Mouse (Mus musculus) natural killer cell, adult 2 months (primary cell): ENCODE measurements at regions not wholly inside any gene's neighbourhood (a gene's known extent, or its start where the extent isn't known, plus 50 kb on each side); places are given as distances from the start of the nearest gene placed in this dataset.

Experiments used
- DNase-seq, 2 experiments: peaks; one replicate each; pipeline ENCODE4 v3.0.0; 2022; ENCODE audit warnings: low spot score in 2 of 2

- no peak for DNase-seq
These were observed 129.6 kb downstream of the Ddx11 start for GRCm38 (mm10) chr17:66252926-66253325.

- no peak for DNase-seq
These were observed 136.4 kb downstream of the Ddx11 start for GRCm38 (mm10) chr17:66259697-66260096.

GRCm38 (mm10) chr17:66262681-66263240 is 139.4 kb downstream of the Ddx11 start:
- no peak for DNase-seq

DNA sequence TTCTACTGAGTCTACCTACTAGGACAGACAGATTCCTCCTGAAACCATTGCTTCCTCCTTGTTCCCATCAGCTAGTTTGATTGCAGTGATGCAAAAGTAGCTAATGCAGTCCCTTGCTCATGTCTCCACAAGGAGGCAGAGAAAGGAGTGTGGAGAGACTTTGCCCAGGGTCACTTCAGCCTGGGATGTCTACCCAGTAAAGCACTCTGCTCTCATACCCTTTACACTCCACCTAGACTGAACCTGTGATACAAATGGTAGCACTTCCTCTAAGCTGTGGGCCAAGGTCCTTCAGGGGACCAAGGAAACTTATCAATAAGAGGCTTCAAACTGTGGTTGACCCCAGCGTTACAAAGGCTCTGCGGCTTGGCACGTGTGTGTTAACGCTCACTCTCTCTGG is 140.1 kb downstream of the Ddx11 start:
- no peak for DNase-seq

- no peak for DNase-seq
These were observed 143.5 kb downstream of the Ddx11 start for GRCm38 (mm10) chr17:66266803-66267202.

DNA sequence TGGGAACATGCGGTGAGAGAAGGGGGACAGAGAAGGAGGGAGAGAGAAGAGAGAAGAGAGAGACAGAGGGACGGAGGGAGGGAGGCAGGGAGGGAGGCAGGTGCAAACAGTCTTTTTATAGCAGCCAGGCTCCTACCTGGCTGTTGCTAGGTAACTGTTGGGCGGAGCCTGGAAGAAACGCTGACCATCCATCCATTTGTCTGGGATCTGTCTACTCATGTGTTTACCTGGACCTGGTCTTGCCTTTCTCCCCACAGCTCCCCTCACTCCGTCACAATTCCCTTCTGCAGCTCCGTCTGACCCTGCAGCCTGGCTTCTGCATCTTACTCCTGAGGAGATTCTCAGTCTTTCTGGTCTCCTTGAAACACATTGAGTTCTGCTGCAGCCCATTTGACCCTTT is 144.5 kb downstream of the Ddx11 start:
- no peak for DNase-seq

- no peak for DNase-seq
These were observed 146.2 kb downstream of the Ddx11 start for GRCm38 (mm10) chr17:66269567-66269966.

DNA sequence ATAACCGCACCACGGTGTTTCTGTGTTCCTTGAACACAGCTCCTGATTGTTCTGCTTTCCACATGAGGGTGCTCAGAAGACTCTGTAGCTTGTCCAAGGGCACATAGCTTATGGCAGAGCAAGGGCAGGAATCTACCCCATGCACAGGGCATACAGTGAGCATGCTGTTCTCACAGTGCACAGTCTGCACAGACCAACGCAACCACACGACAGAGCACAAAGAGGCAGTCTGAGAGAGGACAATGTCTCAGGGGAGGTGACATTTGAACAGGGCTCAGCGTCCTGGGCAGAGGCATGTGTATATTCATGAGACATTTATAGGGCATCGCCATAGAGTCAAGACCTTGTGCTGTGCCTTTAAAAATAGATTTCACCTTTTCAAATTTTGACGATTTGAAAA is 148.6 kb downstream of the Ddx11 start:
- DNase-seq: no peak

DNA sequence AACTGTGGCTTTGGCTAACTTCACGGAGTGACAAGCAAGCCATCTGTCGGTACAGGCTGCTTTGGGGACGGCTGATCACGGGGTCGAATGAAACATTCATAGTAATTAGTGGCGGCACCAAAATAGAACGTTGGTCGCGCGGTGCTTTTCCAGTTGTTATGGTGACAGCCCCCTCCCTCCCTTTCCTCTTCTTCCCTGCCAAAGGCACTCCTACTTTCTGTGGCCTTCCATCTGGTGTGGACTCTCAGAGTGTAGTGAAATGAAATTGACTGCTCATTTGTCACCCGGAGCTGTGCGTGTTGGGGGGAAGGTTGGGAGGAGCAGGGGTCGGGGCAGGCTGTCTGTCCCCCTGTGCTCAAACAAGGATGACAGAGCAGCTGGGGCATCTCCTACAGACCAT is 153.5 kb downstream of the Ddx11 start:
- no peak for DNase-seq

DNA sequence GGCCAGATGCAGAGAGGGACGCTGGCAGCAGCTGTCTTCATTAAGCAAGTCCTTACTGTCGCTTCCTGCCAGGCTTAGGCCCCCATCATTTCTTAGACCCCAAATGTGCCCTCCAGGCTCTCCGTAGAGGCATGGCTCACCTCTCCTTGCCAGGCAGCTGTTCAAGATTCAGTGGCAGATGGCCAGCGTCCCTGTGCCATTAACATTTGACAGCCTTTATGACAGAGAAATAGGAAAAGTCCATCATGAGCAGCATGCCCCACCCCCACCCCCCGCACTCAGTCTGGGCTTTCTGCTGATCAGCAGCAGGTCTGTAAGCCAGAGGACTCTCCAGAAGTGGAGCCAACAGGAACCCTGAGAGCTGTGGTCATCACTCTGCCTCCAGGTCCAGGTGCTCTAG is 154.7 kb downstream of the Ddx11 start:
- no peak for DNase-seq

- no peak for DNase-seq
These were observed 162.0 kb downstream of the Ddx11 start for GRCm38 (mm10) chr17:66285295-66285694.
